Mouse (Mus musculus): Measurements from ENCODE around the gene Slx4ip.

- TF ChIP-seq CTCF (IDR thresholded peaks at IDR 0.05; ENCODE audit: low read depth, low read length) (peak; percentile 77), POLR2A (IDR thresholded peaks at IDR 0.05; ENCODE audit: extremely low read depth, insufficient read depth, low read length) (no peak)
Measured at GRCm38 (mm10) chr2:137114248-137115096, 223.5 kb downstream of the Slx4ip start.

All from liver, adult 2 months (tissue).